Mouse (Mus musculus): ENCODE data around the gene Bin2.

DNA sequence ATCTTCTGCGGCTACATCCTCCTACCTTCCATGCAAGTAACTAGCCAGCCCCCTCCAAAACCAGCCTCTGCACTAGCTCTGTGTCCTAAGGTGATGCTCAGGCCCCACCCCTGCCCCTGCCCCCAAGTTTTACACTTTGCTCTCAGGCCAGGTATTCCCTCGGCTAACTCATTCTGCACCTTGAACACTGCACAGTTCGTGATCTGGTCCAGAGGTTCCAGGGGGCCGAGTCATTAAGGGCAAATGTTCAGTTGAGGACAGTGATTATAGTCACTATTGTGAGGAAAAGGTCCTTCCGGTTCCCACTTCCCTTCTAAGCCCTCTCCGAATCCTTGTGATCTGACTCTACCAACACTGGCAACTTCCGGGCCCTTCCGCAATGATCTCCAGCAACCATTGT, 45.1 kb upstream of the Bin2 start:
- TF ChIP-seq CTCF (IDR thresholded peaks at IDR 0.05; ENCODE audit: low read depth) (no peak), EP300 (IDR thresholded peaks at IDR 0.05; ENCODE audit: low read depth) (no peak)
